Mouse (Mus musculus): ENCODE data around the gene Sema5b.

- no peak for TF ChIP-seq CTCF (IDR thresholded peaks at IDR 0.05; ENCODE audit: low read depth)
- no peak for TF ChIP-seq EP300 (IDR thresholded peaks at IDR 0.05; ENCODE audit: low read depth)
Measured at GRCm38 (mm10) chr16:35653951-35654350, 113.0 kb downstream of the Sema5b start.

Data from liver, embryonic 14.5 days (tissue).